Mouse (Mus musculus) cerebellum, postnatal 14 days (tissue): ENCODE measurements around the gene Acot12.

Experiments
- DNase-seq, 2 experiments: peaks; one replicate each; pipeline ENCODE4 v3.0.0; 2021; ENCODE audit warnings: mixed read lengths in 2 of 2

Acot12 gene

GRCm38 (mm10) chr13:91826066-91826465, 84.8 kb downstream of the Acot12 start:
- no peak for DNase-seq

GRCm38 (mm10) chr13:91827876-91828275, 86.6 kb downstream of the Acot12 start:
- no peak for DNase-seq
